Mouse (Mus musculus) thymus, adult 2 months (tissue): ENCODE measurements around the gene Gatd1.

Experiments
- CTCF ChIP-seq: fragments of 200-500 bp; IDR thresholded peaks from 2 replicates; pipeline ENCODE4 v1.5.1; 2012; ENCODE audit warnings: mild to moderate bottlenecking, control low read depth, low read length, moderate library complexity, borderline replicate concordance; ENCODE audit not compliant: control insufficient read depth, poor library complexity, insufficient read depth; ENCODE audit errors: extremely low read depth
- POLR2A ChIP-seq: fragments of 200-500 bp; IDR thresholded peaks from 2 replicates; pipeline ENCODE4 v1.6.1; 2012; ENCODE audit warnings: mild to moderate bottlenecking, low read length, control low read depth, moderate library complexity; ENCODE audit not compliant: control insufficient read depth, poor library complexity, insufficient read depth; ENCODE audit errors: extremely low read depth

DNA sequence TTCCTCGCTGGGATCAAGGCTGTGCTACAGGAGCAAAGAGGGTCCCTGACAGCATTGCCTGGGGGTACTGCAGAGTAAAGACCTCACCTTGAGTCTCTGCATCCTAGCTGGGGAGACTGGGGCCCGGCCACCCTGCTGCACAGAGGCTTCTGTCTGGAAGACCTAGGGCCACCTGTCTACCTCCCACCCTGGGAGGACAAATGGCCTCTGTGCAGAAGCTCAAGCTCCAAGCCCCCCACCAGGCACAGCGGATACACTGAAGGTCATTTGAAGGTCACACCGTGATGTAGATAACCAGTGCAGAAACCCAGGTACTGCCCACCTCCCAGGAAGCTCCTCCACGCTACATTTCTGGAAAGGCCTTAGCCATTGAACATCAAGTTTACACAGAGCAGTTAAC, 14.8 kb upstream of the Gatd1 start:
- TF ChIP-seq POLR2A (no peak), CTCF (no peak)
